Mouse (Mus musculus): ENCODE results near the gene Zfp398.

Gene Zfp398

DNA sequence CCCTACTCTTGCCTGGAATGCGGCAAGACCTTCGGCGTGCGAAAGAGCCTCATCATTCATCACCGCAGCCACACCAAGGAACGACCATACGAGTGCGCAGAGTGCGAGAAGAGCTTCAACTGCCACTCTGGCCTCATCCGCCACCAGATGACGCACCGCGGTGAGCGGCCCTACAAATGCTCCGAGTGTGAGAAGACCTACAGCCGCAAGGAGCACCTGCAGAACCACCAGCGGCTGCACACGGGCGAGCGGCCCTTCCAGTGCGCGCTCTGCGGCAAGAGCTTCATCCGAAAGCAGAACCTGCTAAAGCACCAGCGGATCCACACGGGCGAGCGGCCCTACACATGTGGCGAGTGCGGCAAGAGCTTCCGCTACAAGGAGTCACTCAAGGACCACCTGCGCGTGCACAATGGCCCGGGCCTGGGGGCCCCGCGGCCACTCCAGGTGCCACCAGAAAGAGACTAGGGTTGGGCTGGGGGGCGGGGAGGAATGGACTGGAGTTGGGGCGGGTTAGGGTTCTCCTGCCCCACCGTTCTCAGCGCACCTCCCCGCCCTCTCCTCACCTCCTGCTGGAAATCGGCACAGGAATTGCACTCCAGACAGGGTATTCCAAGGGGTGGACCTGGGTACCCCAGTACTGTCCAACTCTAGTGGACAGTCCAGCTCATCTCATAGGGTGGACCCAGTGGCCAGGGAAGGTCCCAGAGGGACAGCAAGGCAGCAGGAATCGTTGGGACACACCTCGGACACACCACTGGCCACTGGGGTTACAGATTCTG lies 69.6 kb downstream of the Zfp398 start:
- no peak for DNase-seq

DNA sequence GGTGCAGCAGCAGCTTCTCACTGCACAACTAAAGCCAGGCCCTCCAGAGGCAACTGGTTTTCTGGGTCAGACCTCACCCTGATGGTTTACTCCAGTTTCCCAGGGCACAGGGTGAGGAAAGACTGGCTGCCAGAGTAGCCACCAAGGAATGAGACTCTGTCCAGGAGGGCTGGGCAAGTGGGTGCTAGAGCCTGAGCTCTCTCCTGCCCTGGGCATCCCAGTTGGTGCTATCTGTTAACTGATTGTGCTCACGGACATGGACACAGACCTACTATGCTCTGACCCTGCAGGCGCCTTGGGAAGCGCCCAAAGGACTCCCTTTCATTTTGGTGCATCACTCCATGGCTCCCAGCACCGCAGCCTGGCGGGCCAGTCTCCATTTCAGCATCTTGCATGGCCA lies 70.9 kb downstream of the Zfp398 start:
- DNase-seq, result no peak

DNA sequence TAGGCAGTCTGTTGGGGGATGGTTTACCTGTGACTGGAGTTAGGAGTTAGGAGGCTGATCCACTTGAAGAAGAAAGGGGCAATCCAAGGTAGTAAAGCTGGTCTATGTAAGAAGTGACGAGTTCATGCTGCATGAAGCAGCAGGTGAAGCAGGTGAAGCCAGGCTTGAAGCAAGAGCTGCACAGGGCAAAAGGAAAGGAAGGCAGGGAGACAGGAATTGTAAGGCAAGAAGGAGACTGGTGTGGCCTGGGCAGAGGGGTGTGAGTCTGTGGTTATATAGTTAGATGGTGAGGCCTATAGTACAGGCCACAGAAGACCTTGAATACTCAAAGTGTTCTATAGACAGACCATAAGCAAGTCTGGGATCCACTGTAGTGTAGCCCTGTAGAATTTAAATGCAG lies 73.5 kb downstream of the Zfp398 start:
- DNase-seq, result no peak

DNA sequence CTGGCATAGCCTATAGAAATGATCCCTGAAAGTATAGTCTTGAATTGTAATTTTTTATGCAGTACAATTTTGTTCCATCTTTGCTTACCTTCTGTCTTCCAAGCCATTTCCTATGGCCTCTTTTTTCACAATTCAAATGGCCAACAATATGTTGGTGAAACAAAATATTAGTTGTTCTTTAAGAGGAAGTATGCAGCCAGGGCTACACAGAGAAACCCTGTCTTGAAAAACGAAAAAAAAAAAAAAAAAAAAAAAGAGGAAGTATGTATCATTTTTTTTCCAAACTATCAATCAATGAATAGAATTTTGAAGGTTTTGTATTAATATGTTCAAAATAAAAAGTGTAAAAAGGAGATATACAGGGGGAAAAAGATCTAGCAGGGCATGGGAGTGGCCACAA lies 76.2 kb downstream of the Zfp398 start:
- DNase-seq, result no peak

DNA sequence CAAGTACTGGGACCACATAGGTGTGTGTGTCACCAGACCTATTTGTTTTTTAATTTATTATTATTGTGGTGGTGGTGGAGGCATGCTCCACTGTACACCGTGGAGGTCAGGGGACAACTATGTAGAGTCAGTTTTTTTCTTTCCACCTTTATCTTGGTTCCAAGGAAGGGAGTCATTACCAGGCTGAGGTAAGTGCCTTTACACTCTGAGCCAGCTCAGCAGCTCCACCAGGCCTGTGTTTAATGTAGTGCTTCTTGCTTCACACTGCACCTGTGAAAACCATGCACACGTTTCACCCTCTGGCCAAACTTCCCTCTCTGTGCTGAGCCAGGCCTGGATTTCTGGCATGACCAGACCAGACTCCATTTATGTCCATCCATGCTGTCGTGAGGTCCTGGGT lies 77.5 kb downstream of the Zfp398 start:
- no peak for DNase-seq

DNA sequence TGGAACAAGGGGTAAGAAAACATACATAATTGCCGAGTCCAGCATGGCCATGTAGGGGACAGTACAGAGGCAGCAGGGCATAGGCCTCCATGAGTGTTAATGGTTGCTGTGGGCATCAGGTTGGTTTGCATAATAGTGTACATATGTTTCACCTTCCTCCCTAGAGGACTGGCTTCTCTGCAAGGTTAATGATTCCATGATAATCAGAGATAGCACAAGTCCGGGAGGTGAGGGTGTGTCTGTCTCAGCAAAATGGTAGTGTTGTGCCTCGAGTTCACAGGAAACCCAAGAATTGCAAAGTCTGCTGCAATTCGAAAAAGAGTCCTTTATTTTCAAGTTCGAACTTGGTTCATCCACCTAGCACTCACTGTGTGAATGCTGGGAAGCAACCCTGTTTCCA lies 81.6 kb downstream of the Zfp398 start:
- no peak for DNase-seq

DNA sequence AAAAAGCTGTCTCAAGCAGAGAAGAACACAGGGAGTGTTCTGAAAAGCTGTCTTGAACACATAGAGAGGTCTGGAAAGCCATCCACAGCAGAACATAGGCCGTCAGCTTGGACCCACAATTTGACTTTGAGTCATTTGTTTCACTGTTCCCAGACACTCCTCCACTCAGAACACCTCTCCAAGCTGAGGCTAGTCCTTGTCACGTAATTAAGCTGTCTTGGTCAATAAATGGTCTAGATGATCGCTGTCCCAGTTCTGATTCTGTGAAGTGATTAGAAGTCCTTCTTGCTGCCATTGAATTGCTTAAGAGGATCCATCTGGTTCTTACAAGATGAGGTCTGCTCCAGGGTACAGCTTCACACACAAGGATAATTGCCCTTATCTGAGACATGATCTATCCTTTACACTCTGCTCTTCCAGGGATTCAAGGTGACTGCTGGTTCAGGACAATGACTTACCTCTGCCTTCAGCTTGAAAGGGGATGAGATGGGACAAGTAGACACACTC lies 83.4 kb downstream of the Zfp398 start:
- peak; percentile 24 for DNase-seq

DNA sequence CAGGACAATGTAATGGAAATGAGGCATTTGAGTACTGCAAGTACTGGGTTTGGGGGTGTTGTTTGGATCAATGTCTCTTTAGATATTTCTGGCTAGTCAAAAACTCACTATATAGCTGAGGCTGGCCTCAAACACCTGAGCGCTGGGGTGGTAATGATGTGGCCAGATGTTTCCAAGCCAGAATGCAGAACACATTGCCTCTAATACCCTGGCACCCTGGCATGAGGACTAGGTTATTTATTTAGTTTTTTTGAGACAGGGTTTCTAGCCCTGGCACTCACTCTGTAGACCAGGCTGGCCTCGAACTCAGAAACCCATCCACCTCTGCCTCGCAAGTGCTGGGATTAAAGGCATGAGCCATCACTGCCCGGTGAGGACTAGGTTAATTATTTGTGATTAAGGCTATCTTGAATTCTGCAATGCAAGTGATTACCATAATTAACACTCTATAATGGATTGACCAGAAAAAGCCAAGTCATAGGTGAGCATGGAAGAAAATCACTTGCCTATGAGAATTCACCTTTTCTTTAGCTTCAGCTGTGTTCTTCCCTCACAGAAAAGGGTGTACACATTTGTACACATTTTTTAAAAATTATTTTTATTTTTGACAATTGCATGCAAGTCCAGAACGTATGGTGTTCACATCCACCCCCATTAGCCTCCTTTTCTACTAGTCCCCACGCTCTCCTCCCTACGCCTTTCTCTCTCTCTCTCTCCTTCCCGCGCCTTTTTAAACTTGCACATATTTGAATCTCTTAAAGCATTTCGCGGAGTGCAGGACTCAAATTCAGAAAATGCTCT lies 84.4 kb downstream of the Zfp398 start:
- DNase-seq, result no peak

DNA sequence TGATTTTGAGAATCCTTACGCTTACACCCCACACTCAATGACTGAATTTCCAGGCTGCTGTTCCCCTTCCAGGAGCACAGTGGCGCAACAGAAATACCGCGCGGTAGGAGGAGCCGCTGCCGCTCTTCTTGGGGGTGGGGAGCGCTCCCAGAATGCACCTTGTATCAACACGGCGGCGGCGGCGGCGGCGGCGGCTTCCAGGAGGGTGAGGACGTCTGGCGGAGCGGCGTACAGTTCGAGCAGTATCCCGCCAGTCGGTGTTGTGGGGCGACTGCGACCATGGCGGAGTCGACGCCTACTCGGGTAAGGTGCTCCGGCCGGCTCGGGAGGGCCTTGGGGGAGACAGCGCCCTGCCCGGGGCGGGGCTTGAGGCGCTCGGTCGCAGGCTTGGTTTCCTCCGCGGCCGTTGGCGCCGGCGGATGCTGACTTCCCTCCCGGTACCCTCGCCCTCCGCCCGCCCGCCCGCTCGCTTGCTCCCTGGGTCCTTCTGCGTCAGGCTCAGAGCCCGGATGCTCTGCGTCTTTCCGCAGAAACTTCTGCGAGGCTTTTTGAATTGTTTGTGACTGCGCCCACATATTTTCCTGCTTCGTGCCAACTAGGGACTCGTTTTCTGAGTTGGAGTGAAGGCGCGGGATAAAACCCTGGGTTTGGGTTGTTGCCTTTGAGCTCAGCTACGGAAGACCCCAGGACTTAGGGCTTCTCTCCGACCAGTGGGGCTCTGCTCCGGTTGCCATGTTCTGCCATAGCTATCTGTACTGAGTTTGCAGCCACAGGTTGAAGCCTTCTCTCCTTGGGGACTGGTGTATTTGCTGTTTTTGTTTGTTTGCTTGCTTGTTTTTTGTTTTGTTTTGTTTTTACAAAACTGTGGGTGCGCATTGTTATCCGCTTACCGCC lies 85.2 kb downstream of the Zfp398 start, which contains the start of gene Zfp212:
Gene Zfp212 (plus strand): TSS at position 30 of the 894 bp plus-strand sequence.
- DNase-seq, result peak; percentile 94

Measured in lung, postnatal 36 days (tissue).